Mouse (Mus musculus): ENCODE data around the gene Mgmt.

Mgmt gene

GRCm38 (mm10) chr7:136894106-136894986 lies at the start of gene Mgmt:
Gene Mgmt (plus strand): TSS chr7:136894614.
- DNase-seq (ENCODE audit: low spot score in 2 of 2), result peak; percentile 89 to 95

GRCm38 (mm10) chr7:136844835-136845234 lies 49.6 kb upstream of the Mgmt start:
- DNase-seq (ENCODE audit: low spot score in 2 of 2), result no peak

GRCm38 (mm10) chr7:136845321-136845720 lies 49.1 kb upstream of the Mgmt start:
- no peak for DNase-seq (ENCODE audit: low spot score in 2 of 2)

- no peak for DNase-seq (ENCODE audit: low spot score in 2 of 2)
Observed at GRCm38 (mm10) chr7:136846086-136846620, 48.3 kb upstream of the Mgmt start.

GRCm38 (mm10) chr7:136847601-136848000 lies 46.8 kb upstream of the Mgmt start:
- no peak for DNase-seq (ENCODE audit: low spot score in 2 of 2)

- DNase-seq (ENCODE audit: low spot score in 2 of 2), result no peak
Observed at GRCm38 (mm10) chr7:136848761-136849160, 45.7 kb upstream of the Mgmt start.

GRCm38 (mm10) chr7:136849811-136850210 lies 44.6 kb upstream of the Mgmt start:
- DNase-seq (ENCODE audit: low spot score in 2 of 2), result no peak

GRCm38 (mm10) chr7:136850339-136850738 lies 44.1 kb upstream of the Mgmt start:
- DNase-seq (ENCODE audit: low spot score in 2 of 2), result no peak

- no peak for DNase-seq (ENCODE audit: low spot score in 2 of 2)
Observed at GRCm38 (mm10) chr7:136851946-136852345, 42.5 kb upstream of the Mgmt start.

- DNase-seq (ENCODE audit: low spot score in 2 of 2), result no peak
Observed at GRCm38 (mm10) chr7:136852721-136853120, 41.7 kb upstream of the Mgmt start.

- no peak for DNase-seq (ENCODE audit: low spot score in 2 of 2)
Observed at GRCm38 (mm10) chr7:136864677-136865463, 29.5 kb upstream of the Mgmt start.

- no peak for DNase-seq (ENCODE audit: low spot score in 2 of 2)
Observed at GRCm38 (mm10) chr7:136865876-136866275, 28.5 kb upstream of the Mgmt start.

GRCm38 (mm10) chr7:136866535-136866934 lies 27.9 kb upstream of the Mgmt start:
- no peak for DNase-seq (ENCODE audit: low spot score in 2 of 2)

- DNase-seq (ENCODE audit: low spot score in 2 of 2), result no peak
Observed at GRCm38 (mm10) chr7:136871535-136871934, 22.9 kb upstream of the Mgmt start.

GRCm38 (mm10) chr7:136872059-136872458 lies 22.4 kb upstream of the Mgmt start:
- no peak for DNase-seq (ENCODE audit: low spot score in 2 of 2)

- no peak for DNase-seq (ENCODE audit: low spot score in 2 of 2)
Observed at GRCm38 (mm10) chr7:136874396-136874795, 20.0 kb upstream of the Mgmt start.

GRCm38 (mm10) chr7:136880386-136880785 lies 14.0 kb upstream of the Mgmt start:
- peak in 1 of 2 experiments; percentile 19 for DNase-seq (ENCODE audit: low spot score in 2 of 2)

- no peak for DNase-seq (ENCODE audit: low spot score in 2 of 2)
Observed at GRCm38 (mm10) chr7:136888161-136888560, 6.3 kb upstream of the Mgmt start.

GRCm38 (mm10) chr7:136895356-136895755 lies 942 bp downstream of the Mgmt start:
- DNase-seq (ENCODE audit: low spot score in 2 of 2), result no peak

GRCm38 (mm10) chr7:136895851-136896250 lies 1.4 kb downstream of the Mgmt start:
- no peak for DNase-seq (ENCODE audit: low spot score in 2 of 2)

- DNase-seq (ENCODE audit: low spot score in 2 of 2), result no peak
Observed at GRCm38 (mm10) chr7:136897481-136897880, 3.1 kb downstream of the Mgmt start.

GRCm38 (mm10) chr7:136898005-136898404 lies 3.6 kb downstream of the Mgmt start:
- no peak for DNase-seq (ENCODE audit: low spot score in 2 of 2)
